Mouse (Mus musculus) C2C12 (cell line): ENCODE results near the gene Zdhhc13.

ENCODE experiments used
- CTCF ChIP-seq: IDR thresholded peaks from one replicate; pipeline ENCODE4 v1.5.1; 2011; ENCODE audit not compliant: control insufficient read depth, insufficient read depth, insufficient read length
- MYOG ChIP-seq: IDR thresholded peaks from one replicate; pipeline ENCODE4 v1.6.1; 2011; ENCODE audit not compliant: control insufficient read depth, insufficient read length; ENCODE audit errors: extremely low read depth

DNA sequence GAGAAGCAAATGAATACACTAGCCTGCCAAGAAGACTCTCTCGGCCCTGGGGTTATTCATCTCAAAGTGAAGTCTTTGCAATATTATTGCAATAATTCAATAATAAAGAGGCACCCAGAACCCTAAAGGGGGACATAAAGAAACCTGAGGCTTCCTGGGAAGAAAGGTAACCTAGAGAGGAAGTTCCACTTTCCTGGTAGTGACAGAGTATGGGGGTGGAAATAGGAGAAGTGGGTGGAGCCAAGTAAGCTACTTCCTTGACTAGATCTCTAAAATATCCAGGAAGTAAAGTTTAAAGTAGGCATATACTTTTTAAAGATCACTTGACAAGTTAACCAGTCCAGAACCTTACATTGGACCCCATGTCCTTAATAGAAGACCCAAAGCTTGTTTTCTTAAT lies 13.4 kb upstream of the Zdhhc13 start:
- no peak for TF ChIP-seq CTCF
- TF ChIP-seq MYOG: no peak
